Mouse (Mus musculus): ENCODE measurements around the gene Tcn2. TPM values are rescaled to one million over a fixed set of nuclear protein-coding genes. Genes with fewer than 3 reads are reported as not detected.
A peak's percentile ranks its signal among the peaks of the same experiment; 100 is the strongest.
"Not testable (repeated sequence)": the region's sequence is repeated elsewhere in the genome, so short reads cannot be mapped to it uniquely, and the experiment has no call there.

Gene Tcn2
- 10 to 100 TPM; 15.8 to 17.0 TPM for total RNA-seq (2021)
- long read RNA-seq, experiment 1, transcript Tcn2-203 (10 exons, 1,949 nt), result major isoform, 8 of 16 reads
- long read RNA-seq, experiment 1, partial matches to known transcripts, result 1 of 16 reads
- long read RNA-seq, experiment 1, other reads (novel, unspliced or antisense), result 4 of 16 reads
- long read RNA-seq, experiment 2, partial matches to known transcripts, result 4 of 11 reads
- long read RNA-seq, experiment 2, other reads (novel, unspliced or antisense), result 2 of 11 reads

DNA sequence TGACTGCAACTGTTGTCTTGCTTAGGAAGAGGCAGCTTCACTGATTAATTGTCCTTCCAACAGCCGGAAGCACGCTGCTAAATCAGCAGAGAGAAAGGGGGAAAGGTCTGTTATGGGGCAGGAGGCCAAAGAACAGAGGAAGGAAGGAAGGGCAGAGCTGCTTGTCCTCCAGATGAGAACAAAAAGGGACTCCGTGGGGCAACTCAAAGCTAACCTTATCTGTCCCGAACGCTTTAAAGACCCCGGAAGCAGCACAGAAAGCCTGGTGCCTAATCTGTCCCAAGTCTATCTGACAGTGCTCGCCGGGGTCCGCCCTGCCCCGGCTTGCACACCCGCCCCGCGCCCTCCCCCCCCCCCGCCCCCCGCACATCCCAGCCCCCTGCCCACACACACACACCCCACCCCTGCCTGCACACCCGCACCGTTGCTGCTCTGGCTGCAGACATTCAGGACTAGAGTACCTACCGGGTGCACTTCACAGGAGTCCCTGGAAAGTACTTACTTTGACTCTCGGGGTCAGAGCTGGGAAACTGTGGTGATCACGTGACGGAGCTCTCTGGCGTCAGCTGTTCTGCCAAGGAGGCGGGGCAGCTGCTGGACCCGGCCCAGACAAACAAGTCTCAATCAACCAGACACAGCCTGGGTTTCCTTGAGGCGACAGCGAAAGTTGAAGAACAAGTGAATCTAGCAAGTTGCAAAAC, at the start of gene Tcn2:
TSS of gene Tcn2 (minus strand) at position 649 of the 701 bp plus-strand sequence.
- DNase-seq (ENCODE audit: low spot score), result peak; percentile 88

DNA sequence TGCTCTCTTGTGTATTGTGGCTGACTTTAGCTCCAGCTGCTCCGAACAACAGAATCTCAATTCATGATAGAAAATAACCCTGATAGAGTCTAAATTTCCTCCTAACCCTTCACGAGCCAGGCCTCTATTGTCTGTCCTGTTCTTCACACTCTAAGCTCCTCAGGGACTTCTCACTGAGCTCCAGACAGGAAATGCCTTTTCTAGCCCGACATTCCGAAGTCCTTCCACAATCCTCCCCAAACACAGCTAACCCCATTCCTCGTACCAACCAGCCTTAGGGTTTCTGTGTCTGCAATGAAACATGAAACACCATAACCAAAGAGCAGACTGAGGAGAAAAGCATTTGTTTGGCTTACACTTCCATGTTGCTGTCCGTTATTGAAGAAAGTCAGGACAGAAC, 49.6 kb upstream of the Tcn2 start:
- no peak for DNase-seq (ENCODE audit: low spot score)

GRCm38 (mm10) chr11:3978421-3978820, 46.5 kb upstream of the Tcn2 start:
- DNase-seq (ENCODE audit: low spot score), result no peak

GRCm38 (mm10) chr11:3976678-3977077, 44.7 kb upstream of the Tcn2 start, which contains the start of gene 4930556J24Rik:
Gene 4930556J24Rik, minus strand, starts transcription at chr11:3976778.
- no peak for DNase-seq (ENCODE audit: low spot score)

GRCm38 (mm10) chr11:3974311-3974710, 42.4 kb upstream of the Tcn2 start:
- no peak for DNase-seq (ENCODE audit: low spot score)

DNA sequence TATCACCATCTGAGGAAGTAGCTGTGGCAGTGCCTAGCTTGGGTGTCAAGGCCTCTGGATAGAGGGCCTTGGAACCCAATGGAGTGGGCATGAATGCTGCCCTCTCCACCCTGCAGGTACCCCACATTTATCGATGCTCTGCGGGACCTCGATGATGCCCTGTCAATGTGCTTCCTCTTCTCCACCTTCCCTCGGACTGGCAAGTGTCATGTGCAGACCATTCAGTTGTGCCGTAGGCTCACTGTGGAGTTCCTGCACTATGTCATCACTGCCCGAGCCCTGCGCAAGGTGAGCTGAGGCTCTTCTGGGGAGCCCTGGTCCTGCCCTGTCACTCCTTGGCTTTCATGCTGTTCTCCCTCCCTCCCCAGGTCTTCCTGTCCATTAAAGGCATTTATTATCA, 41.1 kb upstream of the Tcn2 start:
- DNase-seq (ENCODE audit: low spot score), result no peak

GRCm38 (mm10) chr11:3970361-3970760, 38.4 kb upstream of the Tcn2 start:
- no peak for DNase-seq (ENCODE audit: low spot score)

DNA sequence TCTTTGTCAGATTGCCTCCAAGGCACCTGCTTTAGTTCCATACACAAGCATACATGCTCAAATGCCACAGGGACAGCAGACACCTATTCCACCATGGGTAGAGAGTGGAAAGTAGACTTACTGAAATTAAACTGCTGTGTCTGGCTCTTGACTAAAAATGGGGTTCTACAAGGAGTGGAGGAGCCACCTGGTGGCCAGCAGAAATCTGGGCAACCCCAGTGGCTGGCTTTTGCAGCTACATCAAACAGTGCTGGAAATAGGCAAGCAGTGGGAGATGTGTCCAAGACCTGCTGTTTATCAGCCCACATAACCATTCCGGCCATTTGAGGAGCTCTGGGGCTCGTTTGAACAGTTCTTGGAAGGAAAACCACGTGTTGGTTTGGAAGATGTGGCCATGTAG, 37.9 kb upstream of the Tcn2 start:
- no peak for DNase-seq (ENCODE audit: low spot score)

DNA sequence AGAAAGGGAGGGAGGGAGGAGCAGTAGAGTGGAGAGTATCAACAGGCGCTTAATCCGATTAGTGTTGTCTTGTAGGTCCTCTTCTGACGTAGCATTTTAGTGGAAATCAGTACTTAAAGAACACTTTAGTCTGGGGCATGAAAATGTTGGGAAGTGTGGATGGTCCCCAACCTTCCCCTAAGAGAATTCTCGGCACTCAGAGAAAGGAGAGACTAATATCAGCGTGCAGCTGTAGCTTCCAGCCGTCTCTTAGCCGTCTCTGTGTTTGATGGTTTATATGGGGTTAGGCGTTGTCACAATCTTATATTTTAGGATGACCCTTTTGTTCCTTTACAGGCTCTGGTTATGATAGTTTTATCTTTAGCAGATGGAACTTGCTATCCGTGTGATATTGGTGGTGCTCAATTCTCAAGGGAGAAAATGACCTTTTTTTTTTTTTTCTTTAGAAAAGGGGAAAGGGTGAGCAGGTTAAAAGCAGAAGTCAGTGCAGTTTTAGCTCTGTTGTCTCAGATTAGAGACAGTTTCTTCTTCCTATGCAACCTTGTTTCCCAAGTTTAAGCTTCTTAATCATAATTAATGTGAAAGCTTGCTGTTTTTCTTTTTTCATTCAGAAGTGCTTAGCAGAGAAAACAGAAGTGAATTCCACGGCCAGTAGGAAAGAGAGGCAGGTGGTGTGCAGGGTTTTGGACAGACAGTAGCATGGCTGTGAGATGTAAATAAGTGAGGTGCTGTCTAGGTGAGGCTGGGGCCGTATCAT, 32.6 kb upstream of the Tcn2 start:
- DNase-seq (ENCODE audit: low spot score), result no peak

- peak; percentile 79 for DNase-seq (ENCODE audit: low spot score)
These were observed 31.9 kb upstream of the Tcn2 start, which contains the start of gene Pes1 for GRCm38 (mm10) chr11:3963610-3964415. Gene Pes1, plus strand, starts transcription at chr11:3963975.

- DNase-seq (ENCODE audit: low spot score), result no peak
These were observed 31.2 kb upstream of the Tcn2 start for GRCm38 (mm10) chr11:3963155-3963554.

DNA sequence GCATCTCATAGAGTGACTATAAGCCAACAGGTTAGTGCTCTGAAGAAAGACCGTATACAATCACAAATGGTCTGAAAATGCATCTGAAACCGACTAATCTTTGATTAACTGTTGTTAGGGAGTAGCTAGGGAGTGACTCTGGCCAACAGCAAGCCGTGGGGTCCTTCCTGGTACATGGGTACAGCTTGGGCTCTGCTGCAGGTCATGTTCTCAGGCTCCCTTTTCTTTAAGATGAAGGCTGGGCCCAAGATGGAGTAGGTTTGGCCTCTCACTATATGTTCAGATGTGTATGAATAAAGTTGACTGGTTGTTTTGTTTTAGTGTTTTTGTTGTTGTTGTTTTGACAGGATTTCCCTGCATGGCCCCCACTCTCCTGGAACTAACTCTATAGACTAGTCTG, 29.8 kb upstream of the Tcn2 start:
- DNase-seq (ENCODE audit: low spot score), result no peak

DNA sequence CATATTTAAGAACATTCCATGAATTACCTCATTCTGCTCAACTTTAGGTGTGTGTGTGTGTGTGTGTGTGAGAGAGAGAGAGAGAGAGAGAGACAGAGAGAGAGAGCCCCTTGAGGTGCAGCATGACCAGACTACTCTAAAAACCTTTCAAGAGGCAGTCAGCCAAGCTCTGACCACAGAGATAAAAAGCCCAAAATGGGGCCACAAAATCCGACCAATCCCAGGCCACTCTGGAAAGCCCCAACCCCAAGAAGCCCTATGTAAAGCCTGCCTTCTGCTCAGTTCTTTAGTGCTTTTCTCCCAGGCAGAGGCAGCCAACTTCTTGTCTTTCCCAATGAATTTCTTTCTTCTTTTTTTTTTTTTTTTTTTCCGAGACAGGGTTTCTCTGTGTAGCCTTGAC, 28.9 kb upstream of the Tcn2 start:
- no peak for DNase-seq (ENCODE audit: low spot score)

- DNase-seq (ENCODE audit: low spot score), result not testable (repeated sequence)
These were observed 23.4 kb upstream of the Tcn2 start for GRCm38 (mm10) chr11:3955371-3955770.

DNA sequence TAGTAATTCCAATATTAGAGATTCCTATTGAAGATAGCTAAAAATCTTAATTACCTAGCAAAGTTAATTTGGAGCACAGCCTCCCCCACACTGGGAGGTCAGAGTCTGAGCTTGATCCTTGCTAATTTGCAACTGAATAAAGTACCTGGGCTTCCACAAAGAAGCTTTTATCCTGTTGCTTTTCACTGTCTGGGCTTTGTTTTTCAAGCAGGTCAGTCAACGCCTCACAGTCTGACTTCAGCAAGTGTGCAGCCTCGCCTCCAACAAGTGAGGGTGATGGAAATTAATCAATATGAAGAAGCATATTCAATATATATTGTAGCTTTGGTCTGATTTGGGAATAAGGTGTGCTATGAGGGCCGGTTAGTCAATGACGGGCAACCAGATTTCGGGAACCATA, 22.9 kb upstream of the Tcn2 start:
- DNase-seq (ENCODE audit: low spot score), result not testable (repeated sequence)

- DNase-seq (ENCODE audit: low spot score), result no peak
These were observed 14.4 kb upstream of the Tcn2 start for GRCm38 (mm10) chr11:3946386-3946785.

- no peak for DNase-seq (ENCODE audit: low spot score)
These were observed 9.4 kb upstream of the Tcn2 start for GRCm38 (mm10) chr11:3941371-3941770.

DNA sequence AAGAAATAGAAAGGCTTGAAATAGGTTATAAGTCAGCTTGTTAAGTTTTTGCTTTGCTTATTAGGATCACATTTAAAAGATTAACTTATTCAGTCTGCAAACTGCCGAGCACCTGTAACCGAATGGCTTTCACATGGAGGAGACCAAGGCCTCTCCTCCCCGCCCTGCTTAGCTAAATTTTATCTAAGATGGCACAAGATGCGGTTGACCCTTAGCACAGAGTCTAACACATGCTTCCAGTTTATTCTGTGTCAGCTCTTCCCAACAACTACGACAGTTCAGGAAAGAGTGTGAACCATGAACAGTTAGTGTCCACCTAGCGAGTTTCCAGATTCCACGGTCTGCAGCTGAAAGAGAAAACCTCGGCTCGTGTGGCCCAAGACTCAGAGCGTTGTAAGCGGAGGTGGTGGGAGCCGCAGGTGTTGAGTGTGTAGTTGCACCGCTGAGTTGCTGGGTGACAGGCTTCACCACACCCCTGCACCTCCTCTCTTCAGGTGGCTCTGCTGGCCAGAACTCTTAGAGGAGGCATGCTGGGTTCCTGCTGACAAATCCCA, 5.4 kb upstream of the Tcn2 start:
- DNase-seq (ENCODE audit: low spot score), result no peak

GRCm38 (mm10) chr11:3936318-3936717, 4.4 kb upstream of the Tcn2 start:
- DNase-seq (ENCODE audit: low spot score), result no peak

DNA sequence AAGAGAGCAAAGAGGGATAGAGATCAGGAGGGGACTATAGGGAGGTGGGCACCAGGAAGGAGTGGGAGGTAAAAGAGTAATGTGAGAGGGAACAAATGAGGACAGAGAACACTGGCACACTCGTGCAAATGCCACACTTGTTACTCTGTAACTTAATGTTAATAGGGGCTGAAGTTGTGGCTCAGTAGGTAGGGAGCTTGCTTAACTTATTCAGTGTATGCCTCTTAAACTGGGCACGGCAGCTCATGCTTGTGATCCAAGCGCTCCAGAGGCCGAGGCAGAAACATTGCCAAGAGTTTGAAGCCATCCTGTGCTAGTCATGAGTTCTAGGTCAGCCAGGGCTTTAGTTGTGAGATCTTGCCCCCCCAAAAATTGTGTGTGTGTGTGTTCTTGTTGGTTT, 3.2 kb upstream of the Tcn2 start:
- no peak for DNase-seq (ENCODE audit: low spot score)

- no peak for DNase-seq (ENCODE audit: low spot score)
These were observed 1.9 kb upstream of the Tcn2 start for GRCm38 (mm10) chr11:3933756-3934285.

Data from gastrocnemius, adult 18-20 months (tissue).